Mouse (Mus musculus): ENCODE data around the gene Cep131. TPM values are rescaled to one million over a fixed set of nuclear protein-coding genes. Genes with fewer than 3 reads are reported as not detected.

Gene Cep131
- total and polyA plus RNA-seq, 3 experiments: 7.9 to 26.2 (median 10.4) TPM

DNA sequence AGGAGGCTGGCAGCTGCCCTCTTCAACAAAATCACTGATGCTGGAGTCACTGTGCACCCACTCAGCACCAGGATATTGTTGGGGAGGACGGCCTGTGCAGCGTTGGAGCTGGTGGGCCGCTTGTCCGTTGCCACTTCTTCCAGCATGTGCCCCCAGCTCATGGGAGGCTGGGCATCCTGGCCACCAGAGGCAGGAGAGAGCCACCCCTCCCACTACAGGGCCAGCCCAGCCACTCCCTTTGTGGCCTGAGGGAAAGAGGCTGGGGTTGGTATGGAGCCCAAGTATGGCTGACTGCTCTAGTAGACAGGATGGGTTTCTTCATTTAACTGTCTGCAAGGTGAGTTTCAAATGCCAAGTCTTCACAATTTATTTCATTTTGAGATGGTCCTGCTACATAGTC is 71.9 kb downstream of the Cep131 start:
- no peak overlapping the region for H3K4me3 ChIP-seq (ENCODE audit: low read depth, low read length)
- no peaks in the 10 kb centered on the region for H3K9me3 ChIP-seq (replicated peaks)
- DNase-seq (ENCODE audit: low spot score) (no peak), ATAC-seq (ENCODE audit: extremely low read depth, insufficient number of reproducible peaks, low FRiP score, poor library complexity, severe bottlenecking) (no peak)
- peaks cover 61% of the 10 kb centered on the region for H3K27me3 ChIP-seq (ENCODE audit: insufficient read depth, low read length)
- TF ChIP-seq TAL1 (conservative IDR thresholded peaks at IDR 0.05; ENCODE audit: low read depth, low read length) (no peak), CTCF (IDR thresholded peaks at IDR 0.05; ENCODE audit: low read depth, low read length) (no peak), GATA2 (IDR thresholded peaks at IDR 0.05; ENCODE audit: borderline replicate concordance, low read depth, low read length) (no peak)
- peaks cover 5% of the 10 kb centered on the region for H3K4me1 ChIP-seq (ENCODE audit: insufficient read depth, low read depth, low read length)
- H3K36me3 ChIP-seq (replicated peaks): no peaks in the 10 kb centered on the region

Other genes starting within 250 kb of the Cep131 start
- 6.7 and 8.4 TPM in 2 replicates for gene Chmp6, start 173.4 kb downstream of the Cep131 start, total RNA-seq (2014; fragmentation: Nextera tagmentation)
- 28.5 and 30.8 TPM in 2 replicates for gene Chmp6, start 173.4 kb downstream of the Cep131 start, total RNA-seq (2017)
- gene Chmp6, start 173.4 kb downstream of the Cep131 start, polyA plus RNA-seq (2012): 53.1 and 59.0 TPM in 2 replicates
- gene Baiap2, start 144.1 kb downstream of the Cep131 start, total RNA-seq (2014; fragmentation: Nextera tagmentation): 0.39 and 0.98 TPM in 2 replicates
- gene Baiap2, start 144.1 kb downstream of the Cep131 start, total RNA-seq (2017): 3.4 and 3.6 TPM in 2 replicates
- 14.0 and 19.5 TPM in 2 replicates for gene Baiap2, start 144.1 kb downstream of the Cep131 start, polyA plus RNA-seq (2012)
- not detected in 2 replicates for gene Aatk, start 39.7 kb downstream of the Cep131 start, total RNA-seq (2014; fragmentation: Nextera tagmentation)
- 0.35 and 0.38 TPM in 2 replicates for gene Aatk, start 39.7 kb downstream of the Cep131 start, total RNA-seq (2017)
- not detected in 2 replicates for gene Aatk, start 39.7 kb downstream of the Cep131 start, polyA plus RNA-seq (2012)
- gene Tepsin, start 11.9 kb upstream of the Cep131 start, total RNA-seq (2014; fragmentation: Nextera tagmentation): 13.1 and 14.2 TPM in 2 replicates
- 12.1 and 15.7 TPM in 2 replicates for gene Tepsin, start 11.9 kb upstream of the Cep131 start, total RNA-seq (2017)
- 24.2 and 24.3 TPM in 2 replicates for gene Tepsin, start 11.9 kb upstream of the Cep131 start, polyA plus RNA-seq (2012)
- gene Ndufaf8, start 12.1 kb upstream of the Cep131 start, total RNA-seq (2014; fragmentation: Nextera tagmentation): 10.4 and 11.1 TPM in 2 replicates
- 15.1 and 20.3 TPM in 2 replicates for gene Ndufaf8, start 12.1 kb upstream of the Cep131 start, total RNA-seq (2017)
- 60.0 and 78.2 TPM in 2 replicates for gene Ndufaf8, start 12.1 kb upstream of the Cep131 start, polyA plus RNA-seq (2012)
- gene Slc38a10, start 64.5 kb upstream of the Cep131 start, total RNA-seq (2014; fragmentation: Nextera tagmentation): 47.0 and 52.8 TPM in 2 replicates
- gene Slc38a10, start 64.5 kb upstream of the Cep131 start, total RNA-seq (2017): 65.4 and 69.5 TPM in 2 replicates
- gene Slc38a10, start 64.5 kb upstream of the Cep131 start, polyA plus RNA-seq (2012): 92.4 and 92.6 TPM in 2 replicates
- 0.10 TPM in 1 of 2 replicates, not detected in the other for gene Bahcc1, start 146.1 kb upstream of the Cep131 start, total RNA-seq (2014; fragmentation: Nextera tagmentation)
- gene Bahcc1, start 146.1 kb upstream of the Cep131 start, total RNA-seq (2017): 0.05 and 0.12 TPM in 2 replicates
- gene Bahcc1, start 146.1 kb upstream of the Cep131 start, polyA plus RNA-seq (2012): 0.42 and 0.50 TPM in 2 replicates